Mouse (Mus musculus) liver, adult 2 months (tissue): Measurements from ENCODE around the gene Grik3. TPM values are rescaled to one million over a fixed set of nuclear protein-coding genes. Genes with fewer than 3 reads are reported as not detected.
"Not testable (repeated sequence)": the region's sequence is repeated elsewhere in the genome, so short reads cannot be mapped to it uniquely, and the experiment has no call there.

ENCODE experiments used
- DNase-seq: peaks from one replicate; pipeline ENCODE4 v3.0.0-alpha.2; 2011; ENCODE audit warnings: low read depth, low spot score; ENCODE audit errors: extremely low read depth
- H3K27ac ChIP-seq: fragments of 200-500 bp; replicated peaks from 2 replicates; pipeline ENCODE4 v1.5.1; 2012; ENCODE audit warnings: low read depth, mild to moderate bottlenecking, control low read depth, inconsistent platforms, low read length; ENCODE audit not compliant: insufficient read depth
- H3K27me3 ChIP-seq: fragments of 200-500 bp; 2 replicates; pipeline ENCODE4 v1.6.1; 2012; ENCODE audit warnings: mild to moderate bottlenecking, moderate library complexity, low read length, inconsistent platforms; ENCODE audit not compliant: control insufficient read depth, insufficient read depth
- H3K36me3 ChIP-seq: fragments of 200-500 bp; 2 replicates; pipeline ENCODE4 v1.6.1; 2012; ENCODE audit warnings: low read length, inconsistent platforms; ENCODE audit not compliant: control insufficient read depth, insufficient read depth
- H3K4me1 ChIP-seq: fragments of 200-500 bp; 2 replicates; pipeline ENCODE4 v1.6.1; 2011; ENCODE audit warnings: low read length; ENCODE audit not compliant: control insufficient read depth, insufficient read depth
- H3K4me3 ChIP-seq: fragments of 200-500 bp; 2 replicates; pipeline ENCODE4 v1.5.1; 2011; ENCODE audit warnings: low read depth, mild to moderate bottlenecking, control low read depth, low read length, moderate library complexity; ENCODE audit not compliant: insufficient read depth
- H3K79me2 ChIP-seq: fragments of 200-500 bp; 2 replicates; pipeline ENCODE4 v1.6.1; 2012; ENCODE audit warnings: inconsistent platforms, mild to moderate bottlenecking, low read length, moderate library complexity; ENCODE audit not compliant: control insufficient read depth, insufficient read depth
- H3K9ac ChIP-seq: fragments of 200-500 bp; 2 replicates; pipeline ENCODE4 v1.6.1; 2012; ENCODE audit warnings: low read depth, mild to moderate bottlenecking, control low read depth, inconsistent platforms, low read length
- CTCF ChIP-seq: fragments of 200-500 bp; IDR thresholded peaks from 2 replicates; pipeline ENCODE4 v1.5.1; 2011; ENCODE audit warnings: low read depth, low read length, control low read depth
- POLR2A ChIP-seq: fragments of 200-500 bp; IDR thresholded peaks from 2 replicates; pipeline ENCODE4 v1.6.1; 2011; ENCODE audit warnings: low read length, control low read depth; ENCODE audit not compliant: insufficient read depth; ENCODE audit errors: extremely low read depth
- WGBS: fragments of 180-500 bp; shearing (Covaris S2); methylation state at CpG from one replicate; pipeline ENCODE4 v1.1.7; 2018; 5-methylcytosine and 5-hydroxymethylcytosine counted together
- polyA plus RNA-seq: library from polyadenylated mRNA; depleted of rRNA; stranded (reverse); fragments of >200 nt; gene quantifications from 2 replicates; pipeline ENCODE4 v1.2.3, GENCODE M21; 2012
- total RNA-seq: library from RNA; depleted of rRNA; stranded (reverse); fragments of >200 nt; gene quantifications from 2 replicates; pipeline ENCODE4 v1.2.3, GENCODE M21; 2014

The Grik3 gene
- total and polyA plus RNA-seq, 2 experiments: 0.04 TPM; not detected in 1

- Histone ChIP-seq H3K27me3 (0 out of 2 replicates have a peak, but pooled peaks cover 2% of the 10 kb centered on the region), H3K79me2 (no peaks in the 10 kb centered on the region), H3K36me3 (no peaks in the 10 kb centered on the region), H3K4me1 (no peaks in the 10 kb centered on the region), H3K27ac (no peak overlapping the region), H3K4me3 (no peak overlapping the region), H3K9ac (no peak overlapping the region)
- 78% methylated on average over 6 of the region's 6 CpGs for WGBS
- no peak for DNase-seq
- TF ChIP-seq CTCF (no peak), POLR2A (no peak)
These were observed 115.6 kb downstream of the Grik3 start for GRCm38 (mm10) chr4:125606147-125606546.

GRCm38 (mm10) chr4:125607397-125608042 lies 117.0 kb downstream of the Grik3 start:
- Histone ChIP-seq H3K27ac (no peak overlapping the region), H3K4me1 (no peaks in the 10 kb centered on the region), H3K27me3 (0 out of 2 replicates have a peak, but pooled peaks cover 2% of the 10 kb centered on the region), H3K9ac (no peak overlapping the region), H3K36me3 (no peaks in the 10 kb centered on the region), H3K4me3 (no peak overlapping the region), H3K79me2 (no peaks in the 10 kb centered on the region)
- 53% methylated on average over 10 of the region's 10 CpGs for WGBS
- no peak for DNase-seq
- no peak for TF ChIP-seq CTCF
- no peak for TF ChIP-seq POLR2A

DNA sequence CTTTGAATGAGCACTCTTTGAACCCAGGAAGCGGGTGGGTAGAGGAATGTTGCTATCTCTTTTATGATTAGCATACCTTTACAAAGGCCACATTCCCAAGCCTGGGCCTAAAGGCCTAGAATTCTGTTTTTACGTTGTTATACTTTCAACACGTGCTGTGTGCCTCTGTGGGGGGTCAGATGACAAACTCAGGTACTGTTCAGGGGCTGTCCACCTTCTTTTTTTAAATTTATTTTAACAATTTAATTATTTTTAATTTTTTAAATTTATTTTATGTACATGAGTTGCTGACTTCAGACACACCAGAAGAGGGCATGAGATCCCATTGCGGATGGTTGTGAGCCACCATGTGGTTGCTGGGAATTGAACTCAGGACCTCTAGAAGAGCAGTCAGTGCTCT lies 118.4 kb downstream of the Grik3 start:
- DNase-seq, H3K4me1 ChIP-seq, H3K27me3 ChIP-seq, H3K27ac ChIP-seq, H3K9ac ChIP-seq, H3K4me3 ChIP-seq, H3K79me2 ChIP-seq, H3K36me3 ChIP-seq: not testable (repeated sequence)
- WGBS: 68% methylated on average over 3 of the region's 4 CpGs

DNA sequence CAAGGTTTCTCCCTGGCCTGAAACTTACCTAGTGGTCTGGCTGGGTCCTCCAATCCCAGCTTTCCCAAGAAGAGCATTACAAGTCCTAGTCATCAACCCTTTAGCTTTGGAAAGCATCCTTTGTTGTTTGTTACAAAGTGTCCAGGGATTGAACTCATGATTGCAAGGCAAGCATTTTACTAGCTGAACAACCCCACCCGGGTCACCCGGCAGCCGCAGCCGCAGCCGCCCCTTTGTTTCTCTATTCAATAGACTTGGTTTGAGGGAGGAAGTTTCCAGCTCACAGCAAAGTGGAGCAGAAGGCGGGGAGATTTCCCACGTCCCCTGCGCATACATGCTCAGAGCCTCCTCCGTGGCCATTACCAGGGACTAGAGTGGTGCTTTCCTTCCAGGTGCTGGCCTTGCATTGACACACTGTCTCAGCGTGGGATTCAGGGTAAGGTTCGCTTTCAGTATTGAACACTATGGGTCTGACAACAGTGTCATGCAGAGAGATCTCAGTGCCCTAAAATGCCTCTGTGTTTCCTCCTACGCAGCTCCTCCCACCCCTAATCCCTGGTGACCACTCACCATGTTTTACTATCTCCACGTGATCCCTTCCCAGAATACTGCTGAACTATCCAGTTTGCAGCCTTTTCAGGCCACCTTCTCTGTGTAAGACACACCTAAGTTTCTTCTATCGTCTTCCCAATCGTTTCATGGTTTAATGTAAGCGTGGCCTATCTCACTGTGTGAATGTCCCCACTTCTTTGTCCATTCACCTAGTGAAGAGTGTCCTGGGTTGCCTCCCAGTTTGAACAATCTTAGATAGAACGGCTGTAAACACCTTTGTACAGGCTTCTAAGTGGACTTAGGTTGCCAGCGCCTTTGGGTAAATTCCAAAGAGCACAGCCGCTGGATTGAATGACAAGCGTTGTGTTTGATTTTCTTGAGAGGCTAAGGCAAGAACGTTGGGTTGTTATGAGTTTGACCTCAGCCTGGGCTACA lies 119.1 kb downstream of the Grik3 start:
- TF ChIP-seq POLR2A (no peak), CTCF (no peak)
- WGBS: 70% methylated on average over 21 of the region's 21 CpGs
- 0 out of 2 replicates have a peak, but pooled peaks cover 2% of the 10 kb centered on the region for H3K27me3 ChIP-seq
- H3K9ac ChIP-seq: no peak overlapping the region
- DNase-seq: no peak
- no peak overlapping the region for H3K27ac ChIP-seq
- no peaks in the 10 kb centered on the region for H3K4me1 ChIP-seq
- no peaks in the 10 kb centered on the region for H3K79me2 ChIP-seq
- H3K4me3 ChIP-seq: no peak overlapping the region
- no peaks in the 10 kb centered on the region for H3K36me3 ChIP-seq

GRCm38 (mm10) chr4:125617851-125618250 lies 127.4 kb downstream of the Grik3 start:
- TF ChIP-seq POLR2A: no peak
- Histone ChIP-seq H3K4me3 (no peak overlapping the region), H3K4me1 (no peaks in the 10 kb centered on the region), H3K27ac (no peak overlapping the region), H3K36me3 (no peaks in the 10 kb centered on the region), H3K9ac (no peak overlapping the region), H3K79me2 (no peaks in the 10 kb centered on the region), H3K27me3 (no peaks in the 10 kb centered on the region)
- 79% methylated on average over 14 of the region's 14 CpGs for WGBS
- DNase-seq: no peak
